Mouse (Mus musculus) cortical plate, adult 2 months (tissue): Measurements from ENCODE around the gene Pramel4. TPM values are rescaled to one million over a fixed set of nuclear protein-coding genes. Genes with fewer than 3 reads are reported as not detected.
"Not testable (repeated sequence)": the region's sequence is repeated elsewhere in the genome, so short reads cannot be mapped to it uniquely, and the experiment has no call there.

Experiments used
- H3K27ac ChIP-seq: fragments of 200-500 bp; 2 replicates; pipeline ENCODE4 v1.5.1; 2012; ENCODE audit warnings: low read length, control low read depth, inconsistent platforms; ENCODE audit not compliant: insufficient read depth
- H3K4me1 ChIP-seq: fragments of 200-500 bp; 2 replicates; pipeline ENCODE4 v1.6.1; 2011; ENCODE audit warnings: low read length; ENCODE audit not compliant: control insufficient read depth, insufficient read depth
- H3K4me3 ChIP-seq: fragments of 200-500 bp; 2 replicates; pipeline ENCODE4 v1.5.1; 2011; ENCODE audit warnings: mild to moderate bottlenecking, low read length, control low read depth; ENCODE audit not compliant: insufficient read depth
- polyA plus RNA-seq: library from polyadenylated mRNA; depleted of rRNA; stranded (reverse); fragments of >200 nt; gene quantifications from 2 replicates; pipeline ENCODE4 v1.2.3, GENCODE M21; 2012; rRNA removed

Gene Pramel4
- polyA plus RNA-seq, result not detected in 2 replicates

- not testable (repeated sequence) for H3K27ac ChIP-seq, H3K4me3 ChIP-seq, H3K4me1 ChIP-seq
These were observed at the start of gene Pramel4 for GRCm38 (mm10) chr4:144058826-144059225. Pramel4 (plus strand) TSS chr4:144059126.

- H3K4me1 ChIP-seq, H3K27ac ChIP-seq, H3K4me3 ChIP-seq: not testable (repeated sequence)
These were observed 47.2 kb downstream of the Pramel4 start, which contains the start of gene Gm13102 for GRCm38 (mm10) chr4:144106174-144106573. Gm13102 (plus strand) TSS chr4:144106474.

Other genes starting within 250 kb of the Pramel4 start
- not detected in 2 replicates for gene Gm13084, start 243.0 kb upstream of the Pramel4 start, polyA plus RNA-seq
- gene Gm13103, start 212.6 kb upstream of the Pramel4 start, polyA plus RNA-seq, result not detected in 2 replicates
- not detected in 2 replicates for gene Pramef6, start 158.7 kb upstream of the Pramel4 start, polyA plus RNA-seq
- not detected in 2 replicates for gene Pramef25, start 108.1 kb upstream of the Pramel4 start, polyA plus RNA-seq
- gene Gm13101, start 92.2 kb upstream of the Pramel4 start, polyA plus RNA-seq, result not detected in 2 replicates
- gene Pramef17, start 64.8 kb upstream of the Pramel4 start, polyA plus RNA-seq, result not detected in 2 replicates
- not detected in 2 replicates for gene Gm13102, start 47.3 kb downstream of the Pramel4 start, polyA plus RNA-seq
- gene Oog3, start 103.5 kb downstream of the Pramel4 start, polyA plus RNA-seq, result not detected in 2 replicates
- gene Oog2, start 131.6 kb downstream of the Pramel4 start, polyA plus RNA-seq, result not detected in 2 replicates
- not detected in 2 replicates for gene C87977, start 154.2 kb downstream of the Pramel4 start, polyA plus RNA-seq
- not detected in 2 replicates for gene Pramel5, start 221.4 kb downstream of the Pramel4 start, polyA plus RNA-seq